Mouse (Mus musculus): ENCODE results near the gene Olfr463. TPM values are rescaled to one million over a fixed set of nuclear protein-coding genes. Genes with fewer than 3 reads are reported as not detected.

Olfr463 gene
- not detected in 2 replicates for polyA plus RNA-seq (2012; rRNA removed)

DNA sequence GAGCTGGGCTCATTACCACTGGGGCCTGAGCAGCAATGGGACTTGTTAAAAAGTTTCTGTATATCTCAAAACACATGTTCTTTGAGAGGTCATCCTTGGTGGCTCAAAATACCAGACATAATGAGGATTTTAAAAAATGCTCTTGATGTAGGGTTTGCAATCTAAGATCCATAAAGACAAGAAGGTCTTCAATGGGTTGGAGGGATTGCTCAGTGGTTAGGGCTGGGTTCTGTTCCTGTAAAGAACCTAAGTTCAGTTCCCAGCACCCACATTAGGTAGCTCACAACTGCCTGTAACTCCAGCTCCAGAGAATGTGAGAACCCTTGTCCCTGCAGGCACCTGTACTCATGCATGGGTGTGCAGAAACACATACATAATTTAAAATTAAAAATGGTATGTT, at the start of gene Olfr463:
Gene Olfr463 (minus strand): TSS at position 101 of the 400 bp plus-strand sequence.

DNA sequence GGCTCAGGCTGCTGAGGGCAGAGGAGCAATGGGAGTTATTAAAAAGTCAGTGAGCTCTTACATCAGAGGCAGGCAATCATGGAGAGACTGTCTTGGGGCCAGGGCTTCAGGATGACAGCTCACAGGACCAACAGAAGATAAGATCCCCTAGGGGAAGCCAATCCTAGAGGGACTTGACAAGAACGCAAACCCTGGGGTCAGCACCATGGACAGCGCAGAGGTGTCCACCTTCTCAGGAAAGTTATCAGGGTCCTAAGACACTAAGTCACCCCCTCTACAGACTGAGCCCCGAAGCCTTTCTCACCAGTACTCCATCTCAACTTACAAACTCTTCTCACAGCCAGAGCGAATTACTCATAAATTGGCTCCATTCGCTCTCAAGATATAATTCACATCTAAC, 23.8 kb upstream of the Olfr463 start, which contains the start of gene Olfr464:
Gene Olfr464 (minus strand): TSS at position 2 of the 400 bp plus-strand sequence.

DNA sequence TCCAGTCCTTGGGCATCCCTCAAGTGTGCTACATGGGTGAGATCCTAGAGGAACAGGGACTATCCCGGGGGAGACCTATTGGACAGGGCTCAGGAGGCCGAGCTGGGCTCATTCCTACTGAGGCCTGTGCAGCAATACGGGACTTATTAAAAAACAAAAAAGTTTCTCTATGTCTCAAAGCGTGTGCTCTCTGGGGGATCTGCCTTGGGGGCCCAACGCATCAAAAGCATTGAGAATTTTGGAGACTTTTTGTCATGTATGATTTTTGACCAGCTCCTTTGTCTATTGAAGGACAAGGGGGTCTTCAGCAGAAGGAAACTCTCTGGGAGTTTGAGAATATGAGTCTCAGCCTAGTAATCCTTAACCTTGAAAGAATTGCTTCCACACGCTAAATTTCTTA, 5.0 kb downstream of the Olfr463 start, which contains the start of gene Olfr462:
Gene Olfr462 (minus strand): TSS at position 101 of the 400 bp plus-strand sequence.

GRCm38 (mm10) chr11:87875436-87875835, 21.8 kb downstream of the Olfr463 start, which contains the start of gene Epx:
Gene Epx (minus strand): TSS chr11:87875536.

GRCm38 (mm10) chr11:87852690-87853596, 44.2 kb downstream of the Olfr463 start, which contains the start of gene Mks1:
Gene Mks1 (plus strand): TSS chr11:87853215.

Other genes starting within 250 kb of the Olfr463 start
- 3.4 and 4.6 TPM in 2 replicates for gene Rnf43, start 234.7 kb downstream of the Olfr463 start, polyA plus RNA-seq (2012; rRNA removed)
- 113 and 125 TPM in 2 replicates for gene Supt4a, start 159.8 kb downstream of the Olfr463 start, polyA plus RNA-seq (2012; rRNA removed)
- gene Tspoap1, start 136.8 kb downstream of the Olfr463 start, polyA plus RNA-seq (2012; rRNA removed): 5.5 TPM in 2 replicates
- 132 and 166 TPM in 2 replicates for gene Mpo, start 103.8 kb downstream of the Olfr463 start, polyA plus RNA-seq (2012; rRNA removed)
- not detected in 2 replicates for gene Lpo, start 69.1 kb downstream of the Olfr463 start, polyA plus RNA-seq (2012; rRNA removed)
- gene Mks1, start 44.2 kb downstream of the Olfr463 start, polyA plus RNA-seq (2012; rRNA removed): 2.0 and 2.1 TPM in 2 replicates
- gene Epx, start 21.9 kb downstream of the Olfr463 start, polyA plus RNA-seq (2012; rRNA removed): 3.3 and 4.3 TPM in 2 replicates
- gene Olfr462, start 5.1 kb downstream of the Olfr463 start, polyA plus RNA-seq (2012; rRNA removed): not detected in 2 replicates
- gene Olfr464, start 23.6 kb upstream of the Olfr463 start, polyA plus RNA-seq (2012; rRNA removed): not detected in 2 replicates
- gene Dynll2, start 90.1 kb upstream of the Olfr463 start, polyA plus RNA-seq (2012; rRNA removed): 22.7 and 22.9 TPM in 2 replicates
- 164 and 194 TPM in 2 replicates for gene Srsf1, start 150.0 kb upstream of the Olfr463 start, polyA plus RNA-seq (2012; rRNA removed)
- gene Vezf1, start 170.9 kb upstream of the Olfr463 start, polyA plus RNA-seq (2012; rRNA removed): 5.7 and 6.4 TPM in 2 replicates
- gene Cuedc1, start 200.7 kb upstream of the Olfr463 start, polyA plus RNA-seq (2012; rRNA removed): 0.77 and 1.3 TPM in 2 replicates

Measured in liver, embryonic 14 days (tissue).